Mouse (Mus musculus) bone marrow macrophage, adult 2 months (primary cell): ENCODE results near the gene Ap2m1.

Experiments used
- CTCF ChIP-seq: IDR thresholded peaks from 2 replicates; pipeline ENCODE4 v1.5.1; 2012; ENCODE audit warnings: low read depth, mild to moderate bottlenecking, low read length, moderate library complexity
- POLR2A ChIP-seq: IDR thresholded peaks from 2 replicates; pipeline ENCODE4 v1.6.1; 2012; ENCODE audit warnings: mild to moderate bottlenecking, low read depth, low read length, borderline replicate concordance

DNA sequence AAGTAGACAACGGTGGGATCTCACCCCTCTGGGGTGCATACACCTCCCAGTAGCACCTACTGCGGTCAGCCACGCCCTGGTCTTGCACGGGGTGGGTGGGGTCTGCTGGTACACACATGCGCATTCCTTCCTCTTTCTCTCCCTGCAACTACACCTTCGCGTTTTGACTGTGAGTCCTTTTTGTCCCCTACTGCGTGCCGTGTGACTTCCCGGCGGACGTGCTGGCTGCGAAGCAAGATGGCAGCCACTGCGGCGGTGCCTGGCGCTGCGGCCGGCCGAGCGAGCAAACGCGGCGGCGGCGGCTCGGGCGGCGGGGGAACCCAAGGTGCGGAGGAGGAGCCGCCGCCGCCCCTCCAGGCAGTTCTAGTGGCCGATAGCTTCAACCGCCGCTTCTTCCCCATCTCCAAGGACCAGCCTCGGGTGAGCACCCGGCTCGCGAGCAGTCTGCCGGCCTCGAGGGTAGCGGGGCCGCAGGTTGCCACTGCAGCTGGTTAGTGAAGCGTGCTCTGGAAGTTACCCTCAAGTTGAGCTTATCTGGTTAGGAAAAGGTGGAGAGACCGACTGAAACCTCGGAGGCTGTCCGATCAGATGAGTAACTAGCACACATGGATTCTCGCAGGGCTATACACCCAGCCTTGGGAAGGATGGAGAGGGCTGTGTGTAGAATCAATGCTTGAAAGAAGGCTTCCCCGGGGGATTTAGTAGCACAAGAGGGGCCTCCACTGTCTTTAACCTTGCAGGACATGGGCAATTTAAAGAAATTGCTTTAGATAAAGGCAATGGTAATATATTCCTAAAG is 36.4 kb upstream of the Ap2m1 start, which contains the start of gene Eif2b5:
- TF ChIP-seq CTCF (no peak), POLR2A (no peak)
